Mouse (Mus musculus): ENCODE measurements at regions not wholly inside any gene's neighbourhood (a gene's known extent, or its start where the extent isn't known, plus 50 kb on each side); places are given as distances from the start of the nearest gene placed in this dataset.

DNA sequence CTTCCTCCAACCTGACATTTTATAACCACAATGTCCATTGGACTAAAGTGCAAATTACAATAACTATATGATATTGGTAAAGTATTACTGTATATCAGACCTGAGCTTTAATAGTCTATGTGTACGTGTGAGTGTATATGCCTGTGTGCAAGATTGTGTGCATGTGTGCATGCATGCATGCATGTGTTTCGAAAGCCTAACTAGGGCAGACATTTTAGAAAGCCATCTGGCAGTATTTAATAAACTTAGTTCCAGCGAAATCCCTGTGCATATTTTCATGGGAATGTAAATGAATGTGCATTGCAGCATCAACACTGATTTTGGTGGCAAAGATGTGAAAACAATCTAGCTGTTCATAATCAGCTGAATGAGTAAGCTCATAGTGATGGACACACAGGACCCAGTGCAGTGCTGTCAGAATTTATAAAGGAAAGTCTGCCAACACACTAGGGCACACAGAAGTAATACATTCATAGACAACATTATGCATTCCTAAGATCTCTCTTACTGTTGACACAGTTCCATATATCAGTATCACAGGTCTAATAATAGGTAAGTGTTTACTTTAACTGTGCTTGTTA, 1288.1 kb downstream of the D3Ertd751e start:
- no peaks in the 10 kb centered on the region for H3K36me3 ChIP-seq (ENCODE audit: control insufficient read depth, insufficient read depth, low read length)
- no peak for DNase-seq (ENCODE audit: low spot score)
- 68% methylated on average over 3 of the region's 3 CpGs for WGBS

DNA sequence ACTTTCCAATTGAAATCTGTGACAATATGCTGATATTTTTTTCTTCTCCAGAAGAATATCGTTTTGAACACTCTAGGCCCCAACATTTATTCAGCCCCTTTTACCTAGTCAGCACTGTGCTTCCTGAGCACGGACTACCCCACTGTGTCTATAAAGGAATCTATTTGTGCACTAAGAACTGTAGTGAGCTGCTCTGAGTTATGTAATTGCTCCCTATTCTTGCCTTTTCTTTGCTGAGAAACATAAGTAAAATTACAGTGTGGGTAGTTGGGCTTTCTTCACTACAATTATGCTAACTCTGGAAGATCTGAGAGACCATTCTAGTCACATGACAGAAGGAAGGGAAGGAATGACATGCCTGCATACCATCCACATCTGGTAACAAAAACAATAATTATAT, 1313.9 kb downstream of the D3Ertd751e start:
- no peaks in the 10 kb centered on the region for H3K4me1 ChIP-seq (ENCODE audit: control insufficient read depth, insufficient read depth, low read length)
- DNase-seq (ENCODE audit: low spot score) (peak; percentile 16), ATAC-seq (ENCODE audit: low read depth) (peak; percentile 37; the same call in 1 of the 2 replicates)
- no peak overlapping the region for H3K27ac ChIP-seq (replicated peaks; ENCODE audit: low read depth, low read length)
- 74% methylated on average over 2 of the region's 2 CpGs for WGBS
- H3K36me3 ChIP-seq (ENCODE audit: control insufficient read depth, insufficient read depth, low read length) = no peaks in the 10 kb centered on the region
- H3K27me3 ChIP-seq (replicated peaks; ENCODE audit: control insufficient read depth, insufficient read depth, low read length) = no peaks in the 10 kb centered on the region
- H3K9me3 ChIP-seq (ENCODE audit: control insufficient read depth, low read length) = no peaks in the 10 kb centered on the region
- no peak overlapping the region for H3K9ac ChIP-seq (ENCODE audit: low read depth, low read length)
- no peak overlapping the region for H3K4me2 ChIP-seq (ENCODE audit: low read depth, low read length)
- H3K4me3 ChIP-seq (ENCODE audit: low read depth, low read length) = no peak overlapping the region

More for the DNA sequence above, 1288.1 kb downstream of the D3Ertd751e start:
- H3K4me2 ChIP-seq (ENCODE audit: low read depth, low read length) = no peak overlapping the region
- ATAC-seq (ENCODE audit: low read depth) = no peak
- no peaks in the 10 kb centered on the region for H3K27me3 ChIP-seq (replicated peaks; ENCODE audit: control insufficient read depth, insufficient read depth, low read length)
- no peaks in the 10 kb centered on the region for H3K4me1 ChIP-seq (ENCODE audit: control insufficient read depth, insufficient read depth, low read length)
- no peaks in the 10 kb centered on the region for H3K9me3 ChIP-seq (ENCODE audit: control insufficient read depth, low read length)
- no peak overlapping the region for H3K4me3 ChIP-seq (ENCODE audit: low read depth, low read length)
- no peak overlapping the region for H3K9ac ChIP-seq (ENCODE audit: low read depth, low read length)
- H3K27ac ChIP-seq (replicated peaks; ENCODE audit: low read depth, low read length) = no peak overlapping the region
